8 mouse cellular contexts compared by ENCODE assay signal in the genomic region with DNA sequence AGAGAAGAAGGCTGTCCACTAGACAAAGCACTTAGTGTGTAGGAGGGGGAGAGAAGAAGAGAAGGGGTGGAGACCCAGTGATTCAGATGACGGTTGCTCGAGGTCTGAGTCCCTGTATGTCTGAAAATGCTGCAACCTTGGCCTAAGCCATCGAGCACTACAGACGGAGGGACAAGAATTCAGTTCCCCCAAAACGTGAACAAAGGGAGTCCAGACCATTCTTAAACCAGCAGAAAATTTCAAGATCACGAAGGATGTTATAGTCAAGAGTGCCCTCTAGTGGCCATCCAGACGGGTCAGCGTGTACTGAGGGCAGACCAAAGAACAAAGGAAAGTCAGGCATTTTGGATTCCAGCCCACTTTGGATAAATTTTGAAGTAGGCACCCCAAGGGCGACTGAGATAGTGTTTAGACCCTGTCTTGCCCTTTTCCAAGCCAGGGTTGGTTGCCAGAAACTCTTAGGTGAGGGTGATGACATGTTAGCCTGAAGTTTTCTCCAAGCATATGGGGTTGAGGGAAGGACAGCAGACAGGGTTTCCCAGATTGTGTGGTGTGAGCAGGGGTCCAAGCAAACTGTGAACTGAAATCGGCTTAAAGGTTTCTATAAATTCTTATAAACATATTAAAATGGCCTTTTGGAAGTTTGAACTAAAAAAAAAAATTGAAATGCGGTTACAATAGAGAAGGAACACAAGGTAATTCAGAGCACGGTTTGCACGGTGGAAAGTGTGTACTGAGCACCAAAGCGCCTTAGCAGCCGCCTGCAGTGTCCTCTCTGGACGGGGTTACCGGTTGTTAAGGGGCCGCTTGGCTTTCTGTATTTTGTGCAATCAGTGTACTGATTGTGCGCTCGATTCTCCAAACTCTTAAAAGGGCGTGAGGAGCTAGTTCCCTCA. TPM values are rescaled to one million over a fixed set of nuclear protein-coding genes. Genes with fewer than 3 reads are reported as not detected.
DNase-seq lines count a peak whose midpoint lies in the region; ATAC-seq and TF ChIP-seq lines count a peak whose summit lies in the region.

No protein-coding gene starts in this region.

- H3K9ac ChIP-seq in MEL (ENCODE audit: control insufficient read depth, low read depth, low read length, poor library complexity, severe bottlenecking), result peak overlapping the region; percentile 83
- H3K9ac ChIP-seq in forebrain, embryonic 11.5 days (ENCODE audit: low read length), result peak overlapping the region; percentile 84
- peak overlapping the region; percentile 59 for H3K9ac ChIP-seq in heart, postnatal 0 days (replicated peaks; ENCODE audit: low read depth, low read length)
- H3K9ac ChIP-seq in neural tube, embryonic 15.5 days (replicated peaks), result peak overlapping the region; percentile 67

- no peaks in the 10 kb centered on the region; the same call in 1 of the 2 replicates for H3K79me2 ChIP-seq in MEL (ENCODE audit: control insufficient read depth, insufficient read depth, low read length, poor library complexity)

- peak; percentile 93 for DNase-seq in MEL (ENCODE audit: low read depth, low spot score)
- peak; percentile 91 for DNase-seq in c-Kit-positive CD71-positive TER-119-positive erythroid progenitor cells, embryonic 14.5 days (ENCODE audit: low spot score)
- peak; percentile 84 for DNase-seq in forebrain, embryonic 11.5 days (ENCODE audit: low spot score)
- DNase-seq in heart, postnatal 0 days (ENCODE audit: low spot score), result peak; percentile 92
- peak; percentile 74 to 81 for DNase-seq in kidney, postnatal 25 days
- DNase-seq in lung, adult 2 months, result peak; percentile 61
- peak; percentile 66 to 71 for DNase-seq in thymus, postnatal 36 days

- TF ChIP-seq CTCF in MEL (IDR thresholded peaks at IDR 0.05 in 2 of 3, conservative IDR thresholded peaks at IDR 0.05 in 1 of 3; ENCODE audit: control insufficient read depth in 1 of 3, insufficient read depth in 1 of 3, low read depth in 2 of 3, low read length in 3 of 3, poor library complexity in 1 of 3, severe bottlenecking in 1 of 3), result peak; percentile 76 to 91 (median 79)
- peak; percentile 86 for TF ChIP-seq CTCF in heart, postnatal 0 days (IDR thresholded peaks at IDR 0.05; ENCODE audit: low read depth)
- TF ChIP-seq CTCF in lung, adult 2 months (IDR thresholded peaks at IDR 0.05; ENCODE audit: insufficient read depth, low read length), result peak; percentile 84

- peaks cover 0 to 4% of the 10 kb centered on the region in 2 experiments; a peak in 2 of 4 replicates for H3K36me3 ChIP-seq in MEL (ENCODE audit: control insufficient read depth in 1 of 2, insufficient read depth in 2 of 2, low read length in 2 of 2)
- no peaks in the 10 kb centered on the region for H3K36me3 ChIP-seq in forebrain, embryonic 11.5 days (ENCODE audit: control insufficient read depth, insufficient read depth, low read length)
- no peaks in the 10 kb centered on the region for H3K36me3 ChIP-seq in heart, postnatal 0 days (replicated peaks; ENCODE audit: control insufficient read depth, insufficient read depth, low read length)
- H3K36me3 ChIP-seq in neural tube, embryonic 15.5 days, result no peaks in the 10 kb centered on the region

- H3K27ac ChIP-seq in MEL (ENCODE audit: control insufficient read depth, low read depth, low read length), result peak overlapping the region; percentile 95
- H3K27ac ChIP-seq in forebrain, embryonic 11.5 days (ENCODE audit: low read depth, low read length), result peak overlapping the region; percentile 99
- peak overlapping the region; percentile 77 for H3K27ac ChIP-seq in heart, postnatal 0 days (ENCODE audit: low read depth)
- H3K27ac ChIP-seq in neural tube, embryonic 15.5 days (replicated peaks), result peak overlapping the region; percentile 96

- under 1% methylated on average over 21 of the region's 21 CpGs for WGBS in forebrain, embryonic 11.5 days
- under 1% methylated on average over 21 of the region's 21 CpGs for WGBS in heart, postnatal 0 days
- under 1% methylated on average over 21 of the region's 21 CpGs for WGBS in lung, adult 2 months
- WGBS in neural tube, embryonic 15.5 days, result 0% methylated on average over 21 of the region's 21 CpGs

- no peak for TF ChIP-seq EP300 in MEL (IDR thresholded peaks at IDR 0.05; ENCODE audit: low read depth in 1 of 2, low read length in 2 of 2)
- TF ChIP-seq EP300 in heart, postnatal 0 days (IDR thresholded peaks at IDR 0.05; ENCODE audit: low read depth), result no peak

- peak overlapping the region; percentile 63 for H3K4me2 ChIP-seq in forebrain, embryonic 11.5 days (ENCODE audit: low read depth, low read length, severe bottlenecking)
- peak overlapping the region; percentile 61 for H3K4me2 ChIP-seq in heart, postnatal 0 days (ENCODE audit: low read depth, low read length)
- peak overlapping the region; percentile 80 for H3K4me2 ChIP-seq in neural tube, embryonic 15.5 days

- TF ChIP-seq RAD21 in MEL (IDR thresholded peaks at IDR 0.05; ENCODE audit: low read depth, low read length), result peak; percentile 87

- TF ChIP-seq POLR2A in MEL (IDR thresholded peaks at IDR 0.05; ENCODE audit: control insufficient read depth in 1 of 2, insufficient read depth in 1 of 2, low read depth in 1 of 2, low read length in 2 of 2, poor library complexity in 1 of 2), result no peak
- TF ChIP-seq POLR2A in lung, adult 2 months (IDR thresholded peaks at IDR 0.05; ENCODE audit: borderline replicate concordance, extremely low read depth, low read depth, low read length), result no peak

- no peaks in the 10 kb centered on the region for H3K27me3 ChIP-seq in MEL (ENCODE audit: control insufficient read depth in 1 of 2, insufficient read depth in 2 of 2, low read length in 2 of 2)
- no peaks in the 10 kb centered on the region for H3K27me3 ChIP-seq in forebrain, embryonic 11.5 days (ENCODE audit: control insufficient read depth, insufficient read depth, low read length)
- no peaks in the 10 kb centered on the region for H3K27me3 ChIP-seq in heart, postnatal 0 days (ENCODE audit: control insufficient read depth, insufficient read depth, low read length)
- H3K27me3 ChIP-seq in neural tube, embryonic 15.5 days (replicated peaks), result no peaks in the 10 kb centered on the region

- H3K9me3 ChIP-seq in MEL (replicated peaks; ENCODE audit: insufficient read depth, low read length), result no peaks in the 10 kb centered on the region
- H3K9me3 ChIP-seq in forebrain, embryonic 11.5 days (ENCODE audit: control insufficient read depth, low read length), result no peaks in the 10 kb centered on the region
- H3K9me3 ChIP-seq in heart, postnatal 0 days (replicated peaks; ENCODE audit: control insufficient read depth, low read length), result no peaks in the 10 kb centered on the region
- no peaks in the 10 kb centered on the region for H3K9me3 ChIP-seq in neural tube, embryonic 15.5 days (replicated peaks)

- peak; percentile 84 for ATAC-seq in forebrain, embryonic 11.5 days (replicated peaks; ENCODE audit: low FRiP score)
- ATAC-seq in heart, postnatal 0 days (ENCODE audit: insufficient read depth, low read depth), result peak; percentile 74
- peak; percentile 85 for ATAC-seq in neural tube, embryonic 15.5 days (ENCODE audit: low FRiP score)

- H3K4me3 ChIP-seq in MEL (ENCODE audit: control insufficient read depth in 1 of 2, insufficient read depth in 1 of 2, low read depth in 2 of 2, low read length in 2 of 2), result peak overlapping the region; percentile 17 to 46
- peak overlapping the region; percentile 52 for H3K4me3 ChIP-seq in forebrain, embryonic 11.5 days (ENCODE audit: low read depth, low read length)
- H3K4me3 ChIP-seq in heart, postnatal 0 days (ENCODE audit: low read depth, low read length), result peak overlapping the region; percentile 52
- H3K4me3 ChIP-seq in lung, adult 2 months (replicated peaks; ENCODE audit: extremely low read depth, low read depth, low read length), result peak overlapping the region; percentile 57
- peak overlapping the region; percentile 43 for H3K4me3 ChIP-seq in neural tube, embryonic 15.5 days (replicated peaks)

- peaks cover 0 to 10% of the 10 kb centered on the region in 2 experiments; a peak in 2 of 4 replicates for H3K4me1 ChIP-seq in MEL (ENCODE audit: control insufficient read depth in 1 of 2, insufficient read depth in 2 of 2, low read length in 2 of 2)
- H3K4me1 ChIP-seq in forebrain, embryonic 11.5 days (replicated peaks; ENCODE audit: control insufficient read depth, insufficient read depth, low read length), result peaks cover 2% of the 10 kb centered on the region; the same call in 1 of the 2 replicates
- no peaks in the 10 kb centered on the region for H3K4me1 ChIP-seq in heart, postnatal 0 days (ENCODE audit: control insufficient read depth, insufficient read depth)
- H3K4me1 ChIP-seq in lung, adult 2 months (ENCODE audit: control insufficient read depth, insufficient read depth, low read length), result no peaks in the 10 kb centered on the region
- H3K4me1 ChIP-seq in neural tube, embryonic 15.5 days, result peaks cover 19% of the 10 kb centered on the region

RNA-seq across cellular contexts. Expression of gene Hist1h4j, which starts 0.6 kb away (rescaled TPM):
- 947 and 1,094 TPM in 2 replicates for total RNA-seq in MEL (2012; rRNA removed)
- 1 to 10 TPM in 1 of 2 experiments, not detected in 1; 2.7 TPM for polyA plus RNA-seq in MEL (2012; ENCODE audit: insufficient read depth in 1 of 2, insufficient read length in 2 of 2, low read depth in 1 of 2, low replicate concordance in 2 of 2, missing spikeins in 1 of 2)
- polyA plus RNA-seq in forebrain, embryonic 11.5 days (2014; fragmentation: Nextera tagmentation; extraction: Ambion mirVana), result 1.2 and 1.6 TPM in 2 replicates
- 962 and 1,129 TPM in 2 replicates for total RNA-seq in heart, postnatal 0 days (2014; rRNA removed; ENCODE audit: low replicate concordance)
- 0.20 and 0.27 TPM in 2 replicates for polyA plus RNA-seq in heart, postnatal 0 days (2015; fragmentation: Nextera tagmentation; extraction: Ambion mirVana)
- 1.3 and 1.4 TPM in 2 replicates for polyA plus RNA-seq in lung, adult 2 months (2012; rRNA removed)
- polyA plus RNA-seq in neural tube, embryonic 15.5 days (2015; fragmentation: Nextera tagmentation; extraction: Ambion mirVana), result 0.45 and 0.56 TPM in 2 replicates

RNA-seq across cellular contexts. Expression of gene Hist1h2bm, which starts 12.4 kb away (rescaled TPM):
- 1,196 and 2,041 TPM in 2 replicates for total RNA-seq in MEL (2012; rRNA removed)
- 1 to 10 TPM in 1 of 2 experiments, not detected in 1; 1.7 TPM for polyA plus RNA-seq in MEL (2012; ENCODE audit: insufficient read depth in 1 of 2, insufficient read length in 2 of 2, low read depth in 1 of 2, low replicate concordance in 2 of 2, missing spikeins in 1 of 2)
- polyA plus RNA-seq in forebrain, embryonic 11.5 days (2014; fragmentation: Nextera tagmentation; extraction: Ambion mirVana), result 5.0 and 5.7 TPM in 2 replicates
- total RNA-seq in heart, postnatal 0 days (2014; rRNA removed; ENCODE audit: low replicate concordance), result 1,438 and 1,618 TPM in 2 replicates
- 0.60 and 0.90 TPM in 2 replicates for polyA plus RNA-seq in heart, postnatal 0 days (2015; fragmentation: Nextera tagmentation; extraction: Ambion mirVana)
- polyA plus RNA-seq in lung, adult 2 months (2012; rRNA removed), result 0.70 TPM in 1 of 2 replicates, not detected in the other
- 0.87 and 2.3 TPM in 2 replicates for polyA plus RNA-seq in neural tube, embryonic 15.5 days (2015; fragmentation: Nextera tagmentation; extraction: Ambion mirVana)

RNA-seq across cellular contexts. Expression of gene Hist1h4k, which starts 16.0 kb away (rescaled TPM):
- total RNA-seq in MEL (2012; rRNA removed), result 3,283 and 3,531 TPM in 2 replicates
- 10 to 100 TPM in 1 of 2 experiments, not detected in 1; 19.1 TPM for polyA plus RNA-seq in MEL (2012; ENCODE audit: insufficient read depth in 1 of 2, insufficient read length in 2 of 2, low read depth in 1 of 2, low replicate concordance in 2 of 2, missing spikeins in 1 of 2)
- 4.4 TPM in 2 replicates for polyA plus RNA-seq in forebrain, embryonic 11.5 days (2014; fragmentation: Nextera tagmentation; extraction: Ambion mirVana)
- total RNA-seq in heart, postnatal 0 days (2014; rRNA removed; ENCODE audit: low replicate concordance), result 470 and 1,132 TPM in 2 replicates
- polyA plus RNA-seq in heart, postnatal 0 days (2015; fragmentation: Nextera tagmentation; extraction: Ambion mirVana), result 0.55 and 1.4 TPM in 2 replicates
- 5.6 and 9.7 TPM in 2 replicates for polyA plus RNA-seq in lung, adult 2 months (2012; rRNA removed)
- polyA plus RNA-seq in neural tube, embryonic 15.5 days (2015; fragmentation: Nextera tagmentation; extraction: Ambion mirVana), result 2.2 and 2.7 TPM in 2 replicates

RNA-seq across cellular contexts. Expression of gene Hist1h3h, which starts 16.8 kb away (rescaled TPM):
- 3,336 and 3,710 TPM in 2 replicates for total RNA-seq in MEL (2012; rRNA removed)
- 10 to 100 TPM in 1 of 2 experiments, not detected in 1; 18.4 TPM for polyA plus RNA-seq in MEL (2012; ENCODE audit: insufficient read depth in 1 of 2, insufficient read length in 2 of 2, low read depth in 1 of 2, low replicate concordance in 2 of 2, missing spikeins in 1 of 2)
- 16.8 and 17.4 TPM in 2 replicates for polyA plus RNA-seq in forebrain, embryonic 11.5 days (2014; fragmentation: Nextera tagmentation; extraction: Ambion mirVana)
- 1,332 and 1,437 TPM in 2 replicates for total RNA-seq in heart, postnatal 0 days (2014; rRNA removed; ENCODE audit: low replicate concordance)
- polyA plus RNA-seq in heart, postnatal 0 days (2015; fragmentation: Nextera tagmentation; extraction: Ambion mirVana), result 1.8 TPM in 1 of 2 replicates, not detected in the other
- polyA plus RNA-seq in lung, adult 2 months (2012; rRNA removed), result 8.2 and 8.6 TPM in 2 replicates
- polyA plus RNA-seq in neural tube, embryonic 15.5 days (2015; fragmentation: Nextera tagmentation; extraction: Ambion mirVana), result 3.2 and 5.6 TPM in 2 replicates

RNA-seq across cellular contexts. Expression of gene Hist1h2ai, which starts 18.0 kb away (rescaled TPM):
- total RNA-seq in MEL (2012; rRNA removed), result 1,435 and 1,802 TPM in 2 replicates
- 1 to 10 TPM in 1 of 2 experiments, not detected in 1; 8.2 TPM for polyA plus RNA-seq in MEL (2012; ENCODE audit: insufficient read depth in 1 of 2, insufficient read length in 2 of 2, low read depth in 1 of 2, low replicate concordance in 2 of 2, missing spikeins in 1 of 2)
- 23.9 and 25.3 TPM in 2 replicates for polyA plus RNA-seq in forebrain, embryonic 11.5 days (2014; fragmentation: Nextera tagmentation; extraction: Ambion mirVana)
- total RNA-seq in heart, postnatal 0 days (2014; rRNA removed; ENCODE audit: low replicate concordance), result 828 and 1,538 TPM in 2 replicates
- 3.6 and 4.3 TPM in 2 replicates for polyA plus RNA-seq in heart, postnatal 0 days (2015; fragmentation: Nextera tagmentation; extraction: Ambion mirVana)
- 5.8 and 6.7 TPM in 2 replicates for polyA plus RNA-seq in lung, adult 2 months (2012; rRNA removed)
- polyA plus RNA-seq in neural tube, embryonic 15.5 days (2015; fragmentation: Nextera tagmentation; extraction: Ambion mirVana), result 7.9 and 9.5 TPM in 2 replicates

Comparison
In these comparisons a context has a peak if more than half of its experiments do, and no peak if none do; other contexts are left out.
1. Peak in every context shown above with its lines: DNase-seq, ATAC-seq, H3K4me3 ChIP-seq and H3K27ac ChIP-seq.